Mouse (Mus musculus) adipocyte (in vitro differentiated cells): ENCODE data around the gene Abhd4.
"Not testable (repeated sequence)": the region's sequence is repeated elsewhere in the genome, so short reads cannot be mapped to it uniquely, and the experiment has no call there.

Experiments
- DNase-seq: peaks from one replicate; pipeline ENCODE4 v3.0.0-alpha.2; 2016; ENCODE audit warnings: low spot score

The Abhd4 gene

GRCm38 (mm10) chr14:54223315-54224063 is 30.5 kb upstream of the Abhd4 start:
- no peak for DNase-seq

GRCm38 (mm10) chr14:54224064-54224417 is 29.9 kb upstream of the Abhd4 start:
- no peak for DNase-seq

DNA sequence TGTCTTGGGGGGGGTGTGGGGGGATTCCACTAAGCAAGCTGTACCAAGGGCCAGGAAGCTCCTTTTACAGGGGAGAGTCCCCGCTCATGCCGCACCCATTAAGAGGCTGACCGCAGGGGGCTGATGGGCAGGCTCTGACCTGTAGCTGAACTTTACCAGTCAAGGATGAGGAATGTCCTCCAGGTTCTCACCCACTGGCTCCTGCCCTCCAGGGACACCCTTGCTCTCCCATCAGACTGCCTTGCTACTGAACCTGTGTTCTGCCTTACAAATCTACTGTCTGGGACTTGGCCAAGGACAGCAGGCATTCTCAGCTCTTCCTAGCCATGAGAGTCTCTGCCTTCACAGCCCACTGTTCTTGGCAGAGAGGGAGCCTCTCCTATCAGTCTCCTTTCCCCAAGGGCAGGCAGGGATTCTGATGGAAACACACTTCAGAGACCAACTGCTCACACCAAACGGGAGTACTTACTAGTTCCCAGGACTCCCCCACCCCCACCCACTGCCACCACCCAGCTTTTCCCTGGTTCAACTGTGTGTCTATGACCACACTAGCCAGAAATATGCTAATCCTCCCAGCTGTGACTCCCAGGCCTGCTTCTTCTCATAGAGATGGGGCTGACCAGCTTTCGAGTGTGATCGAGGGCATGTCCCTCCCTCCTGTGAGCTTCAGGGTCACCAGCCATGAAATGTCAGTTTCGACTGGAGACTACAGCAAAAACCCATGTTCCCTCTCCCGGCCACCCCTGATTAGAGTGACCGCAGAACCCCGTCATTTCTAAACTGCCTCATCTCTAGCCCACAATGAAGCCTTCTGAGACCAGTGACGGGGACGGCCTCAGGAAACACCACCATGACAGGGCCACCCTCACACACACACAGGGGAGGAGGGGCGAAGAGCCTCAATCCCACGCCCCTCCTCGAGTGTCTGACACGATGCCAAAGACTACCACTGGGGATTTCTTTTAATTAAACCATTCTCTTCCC is 29.2 kb upstream of the Abhd4 start:
- DNase-seq, result no peak

GRCm38 (mm10) chr14:54225725-54226124 is 28.3 kb upstream of the Abhd4 start:
- no peak for DNase-seq

GRCm38 (mm10) chr14:54226911-54227811 is 26.8 kb upstream of the Abhd4 start:
- no peak for DNase-seq

DNA sequence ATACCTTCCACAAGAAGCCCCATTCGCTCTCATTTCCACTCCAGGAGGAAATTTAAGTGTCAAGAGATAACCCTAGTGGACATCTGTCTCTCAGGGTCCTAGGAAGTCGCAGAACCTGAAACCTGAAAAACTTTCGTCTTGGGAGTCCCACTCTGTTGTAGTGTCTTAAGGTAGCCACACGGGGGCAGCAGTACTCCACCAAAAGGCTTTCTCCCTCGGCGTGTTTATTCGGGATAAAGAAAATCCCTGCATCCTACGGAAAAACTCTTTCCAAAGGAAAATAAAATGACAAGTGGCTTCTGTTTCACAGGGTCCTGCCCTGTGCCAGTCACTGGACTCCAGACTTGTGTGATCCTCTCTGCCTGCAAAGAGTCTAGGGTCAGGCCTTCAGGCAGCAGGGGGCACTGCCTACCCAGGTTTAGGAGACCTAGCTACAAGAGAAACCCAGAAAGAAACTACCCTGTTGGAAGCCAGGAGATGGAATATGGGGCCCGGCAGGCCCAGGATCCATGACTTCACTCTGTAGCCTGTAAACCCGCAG is 26.0 kb upstream of the Abhd4 start:
- peak; percentile 78 for DNase-seq

DNA sequence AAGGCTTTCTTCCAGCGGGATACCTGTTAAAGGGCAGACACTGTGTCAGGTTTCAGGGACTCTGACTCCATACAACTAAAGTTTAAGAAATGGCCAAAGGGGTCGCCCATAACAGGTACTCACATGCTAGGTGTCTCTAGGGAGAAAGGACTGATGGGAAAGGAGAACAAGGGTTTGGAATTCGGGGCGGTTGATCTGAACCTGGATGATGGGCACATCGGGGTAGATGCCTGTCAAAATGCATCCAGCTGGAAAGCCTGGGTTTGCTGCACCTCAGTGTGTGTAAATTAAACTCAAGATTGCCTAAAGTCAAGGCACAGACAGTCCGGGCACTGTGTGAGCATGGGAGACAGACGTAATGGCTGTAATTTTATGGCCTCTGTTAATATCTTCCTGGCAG is 25.5 kb upstream of the Abhd4 start:
- DNase-seq, result no peak

- no peak for DNase-seq
Observed at GRCm38 (mm10) chr14:54228933-54229713, 24.9 kb upstream of the Abhd4 start.

DNA sequence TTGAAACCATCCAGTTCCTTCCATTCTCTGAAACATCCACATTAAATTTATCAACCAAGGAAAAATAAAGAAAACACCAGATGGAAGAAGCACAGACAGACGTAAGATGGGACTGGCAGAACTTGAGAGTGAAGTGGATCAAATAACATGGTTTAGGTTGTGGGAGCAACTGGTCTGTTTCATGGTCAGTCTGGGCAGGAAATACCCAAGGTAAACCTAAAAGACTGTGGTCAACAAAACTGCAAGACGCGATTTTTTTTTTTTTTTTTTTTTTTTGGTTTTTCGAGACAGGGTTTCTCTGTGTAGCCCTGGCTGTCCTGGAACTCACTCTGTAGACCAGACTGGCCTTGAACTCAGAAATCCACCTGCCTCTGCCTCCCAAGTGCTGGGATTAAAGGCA is 24.1 kb upstream of the Abhd4 start:
- DNase-seq, result not testable (repeated sequence)

DNA sequence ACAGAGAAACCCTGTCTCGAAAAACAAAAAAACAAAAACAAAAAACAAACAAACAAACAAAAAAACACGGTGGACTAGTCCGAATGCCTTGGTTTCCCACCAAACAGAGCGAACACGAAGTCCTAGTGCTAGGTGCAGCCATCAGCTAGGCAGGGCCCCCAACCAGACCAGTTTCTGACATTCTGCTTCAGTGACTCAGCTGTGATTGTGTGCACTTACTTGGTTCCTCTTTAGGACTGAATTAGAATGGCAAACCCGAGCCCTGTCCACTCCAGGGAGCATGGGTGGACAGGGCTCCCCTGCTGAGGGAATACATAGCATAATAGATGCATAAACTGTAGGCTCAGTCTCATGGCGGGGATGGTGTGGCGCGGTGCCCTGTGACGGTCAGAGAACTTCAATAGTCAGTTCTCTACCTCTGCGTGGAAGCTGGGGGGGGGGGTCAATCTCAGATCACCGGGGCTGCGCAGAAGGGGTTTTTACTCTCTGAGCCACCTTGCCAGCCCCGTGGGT is 23.3 kb upstream of the Abhd4 start:
- DNase-seq, result no peak

DNA sequence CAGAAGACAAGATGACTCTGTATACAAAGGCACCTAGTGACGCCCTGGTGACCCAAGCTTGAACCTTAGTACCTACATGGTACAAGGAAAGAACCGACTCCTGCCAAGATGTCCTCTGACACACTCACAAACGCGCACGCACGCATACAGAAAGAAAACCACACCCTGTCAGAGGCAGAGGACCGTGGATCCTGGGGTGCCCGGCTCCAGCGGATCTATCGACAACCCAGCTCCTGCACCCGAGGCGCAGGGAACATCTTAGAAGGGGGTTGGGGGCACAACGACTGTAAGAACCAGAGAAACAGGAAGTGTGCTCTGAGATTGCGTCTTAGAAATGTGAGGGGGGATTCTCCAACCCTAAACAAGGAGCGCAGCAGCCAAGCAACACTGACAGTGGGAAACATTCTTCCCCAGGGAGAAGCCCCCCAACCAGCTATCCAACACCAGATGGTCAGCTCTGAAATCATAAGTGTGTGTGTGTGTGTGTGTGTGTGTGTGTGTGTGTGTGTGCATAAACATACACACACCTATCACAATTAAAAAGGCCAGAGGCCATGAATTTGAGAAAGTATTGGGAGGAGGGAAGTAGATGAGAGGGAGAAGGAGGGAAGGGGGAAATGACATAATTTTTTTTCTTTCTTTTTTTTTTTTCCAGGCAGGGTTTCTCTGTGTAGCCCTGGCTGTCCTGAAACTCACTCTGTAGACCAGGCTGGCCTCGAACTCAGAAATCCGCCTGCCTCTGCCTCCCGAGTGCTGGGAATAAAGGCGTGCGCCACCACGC is 22.6 kb upstream of the Abhd4 start:
- no peak for DNase-seq

DNA sequence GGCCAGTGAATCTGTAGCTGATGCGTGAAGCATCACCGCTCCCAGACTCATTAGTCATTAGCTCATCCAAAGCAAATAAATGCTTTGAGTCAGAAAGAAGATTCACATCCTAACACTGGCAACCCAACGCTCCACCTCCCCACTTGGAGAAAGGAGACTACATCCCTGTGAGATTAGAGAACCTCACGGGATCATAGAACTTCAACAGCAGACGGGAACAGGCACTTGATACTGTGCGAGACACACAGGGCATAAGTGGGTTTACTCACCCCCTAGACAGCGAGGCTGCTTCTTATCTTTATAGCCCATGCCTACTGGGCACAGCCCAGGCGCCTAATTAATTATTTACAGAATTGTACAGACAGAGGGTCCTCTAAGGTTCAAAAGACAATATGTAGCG is 21.8 kb upstream of the Abhd4 start:
- DNase-seq, result no peak

DNA sequence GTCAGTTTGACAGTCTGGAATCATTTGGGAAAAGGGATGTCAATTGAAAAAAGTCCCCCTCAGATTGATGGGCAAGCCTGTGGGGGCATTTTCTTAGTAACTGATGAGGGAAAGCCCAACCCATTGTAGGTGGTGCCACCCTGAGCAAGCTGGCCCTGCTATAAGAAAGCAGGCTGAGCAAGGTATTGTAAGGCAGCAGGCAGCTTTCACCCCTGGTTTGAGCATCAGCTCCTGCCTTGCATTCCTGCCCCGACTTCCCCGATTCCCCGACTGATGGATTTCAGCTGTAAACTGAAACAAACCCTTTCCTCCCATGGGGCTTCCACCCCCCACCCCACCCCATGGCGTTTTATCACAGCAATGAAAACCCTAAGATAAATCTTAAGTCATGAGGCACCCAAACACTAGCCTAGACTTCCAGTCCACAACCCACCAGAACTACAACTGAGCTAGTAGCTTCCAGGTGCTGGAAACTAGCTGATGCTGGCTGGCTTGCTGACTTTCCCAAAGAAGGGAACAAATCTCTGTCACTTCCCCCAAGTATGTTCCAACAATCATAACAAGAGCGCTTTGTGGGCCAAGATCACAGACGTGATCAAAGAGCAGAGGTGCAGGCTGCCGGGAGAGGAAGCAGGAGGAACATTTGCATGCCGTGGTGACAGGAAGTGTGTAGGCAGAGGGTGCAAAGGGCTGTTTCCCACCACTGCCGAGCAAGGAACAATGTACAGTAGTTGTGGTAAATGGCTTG is 21.0 kb upstream of the Abhd4 start:
- DNase-seq, result no peak

GRCm38 (mm10) chr14:54233559-54234143 is 20.3 kb upstream of the Abhd4 start:
- DNase-seq, result no peak

GRCm38 (mm10) chr14:54234231-54235040 is 19.6 kb upstream of the Abhd4 start:
- no peak for DNase-seq

DNA sequence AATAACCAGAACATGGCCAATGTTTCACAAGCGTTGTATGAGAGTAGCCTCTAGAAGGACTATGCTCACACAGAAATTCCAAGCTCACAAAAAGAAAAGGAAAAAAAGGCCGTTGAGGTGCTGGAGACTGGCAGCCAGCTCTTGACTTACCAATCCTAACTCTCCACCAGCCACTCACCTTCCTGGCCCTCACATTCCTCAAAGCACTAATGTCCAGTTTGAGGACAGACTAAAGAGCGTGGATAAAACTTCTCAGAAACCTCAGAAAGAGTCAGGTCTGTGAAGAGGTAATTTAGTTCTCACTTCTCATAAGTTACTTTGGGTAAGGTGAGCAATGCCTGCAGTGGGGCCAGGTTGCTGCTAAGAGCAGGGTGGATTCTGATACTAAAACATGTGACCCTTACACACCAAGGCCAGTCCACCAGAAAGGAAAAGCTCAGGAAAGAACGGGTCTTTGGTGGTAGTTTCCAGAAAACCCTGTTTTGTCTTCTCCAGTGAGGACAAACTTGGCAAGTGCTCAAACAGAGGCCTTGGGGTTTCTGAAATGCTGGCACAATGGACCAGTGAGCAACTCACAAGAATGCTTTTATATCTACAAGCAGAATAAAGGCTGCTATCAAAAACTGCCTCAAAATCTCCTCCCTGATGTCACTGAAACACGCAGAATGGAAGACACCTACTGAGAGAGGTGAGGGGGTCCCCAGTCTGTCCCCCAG is 18.0 kb upstream of the Abhd4 start:
- no peak for DNase-seq

DNA sequence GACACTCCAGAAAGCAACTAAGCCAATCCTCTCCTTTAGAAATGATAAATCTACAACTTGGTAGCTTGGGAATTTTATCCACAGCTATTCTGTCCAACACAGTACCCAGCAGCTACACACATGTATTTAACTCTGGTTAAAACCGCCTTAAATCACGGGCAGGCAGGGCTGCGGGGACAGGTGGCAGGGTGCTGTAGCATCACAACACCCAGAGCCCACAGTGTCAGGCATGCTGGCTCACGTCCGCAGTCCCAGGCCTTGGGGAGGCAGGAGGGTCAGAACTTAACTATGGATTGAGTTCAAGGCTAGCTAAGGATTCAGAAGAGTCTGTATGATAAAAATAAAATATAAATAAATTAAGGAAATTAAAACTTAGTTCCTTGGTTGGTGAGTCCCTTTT is 17.1 kb upstream of the Abhd4 start:
- no peak for DNase-seq
